Mouse (Mus musculus) liver, embryonic 14.5 days (tissue): Measurements from ENCODE around the gene Fads6. TPM values are rescaled to one million over a fixed set of nuclear protein-coding genes. Genes with fewer than 3 reads are reported as not detected.

Source experiments
- ATAC-seq: fragments of 200-750 bp; cut with Nextera tagmentation; 2 replicates; pipeline ENCODE4 v1.8.0; 2017; ENCODE audit warnings: moderate number of reproducible peaks, mild to moderate bottlenecking, moderate library complexity; ENCODE audit not compliant: insufficient read depth
- DNase-seq, 3 experiments: peaks; one replicate each; pipeline ENCODE4 v3.0.0-alpha.2; 2012 to 2013; ENCODE audit warnings: low read depth in 3 of 3, low spot score in 3 of 3
- H3K27ac ChIP-seq: fragments of 300-500 bp; sonication (generic); 2 replicates; pipeline ENCODE4 v1.5.1; 2014; ENCODE audit warnings: moderate library complexity, mild to moderate bottlenecking, control low read depth, inconsistent platforms
- H3K27me3 ChIP-seq: fragments of 300-500 bp; sonication (generic); 2 replicates; pipeline ENCODE4 v1.6.1; 2014; ENCODE audit warnings: mild to moderate bottlenecking, low read length, moderate library complexity; ENCODE audit not compliant: control insufficient read depth, insufficient read depth
- H3K36me3 ChIP-seq: fragments of 300-500 bp; sonication (generic); replicated peaks from 2 replicates; pipeline ENCODE4 v1.6.1; 2014; ENCODE audit warnings: low read depth; ENCODE audit not compliant: control insufficient read depth, insufficient read depth
- H3K4me1 ChIP-seq, 2 experiments: fragments of 200-500 bp in 1 of 2; fragments of 300-500 bp in 1 of 2; sonication (generic) in 1 of 2; replicated peaks; 2 replicates each; pipeline ENCODE4 v1.6.1; 2012 to 2014; ENCODE audit warnings: antibody characterized with exemption in 1 of 2, inconsistent platforms in 1 of 2, low read length in 1 of 2; ENCODE audit not compliant: control insufficient read depth in 2 of 2, insufficient read depth in 2 of 2
- H3K4me2 ChIP-seq: fragments of 300-500 bp; sonication (generic); 2 replicates; pipeline ENCODE4 v1.6.1; 2014; ENCODE audit warnings: low read depth, mild to moderate bottlenecking, control low read depth, moderate library complexity
- H3K4me3 ChIP-seq, 2 experiments: fragments of 200-500 bp in 1 of 2; fragments of 300-500 bp in 1 of 2; sonication (generic) in 1 of 2; 2 replicates each; pipeline ENCODE4 v1.5.1; 2012 to 2014; ENCODE audit warnings: low read depth in 2 of 2, low read length in 2 of 2, mild to moderate bottlenecking in 2 of 2, control low read depth in 1 of 2, inconsistent platforms in 1 of 2, moderate library complexity in 1 of 2; ENCODE audit not compliant: insufficient read depth in 1 of 2
- H3K9ac ChIP-seq: fragments of 300-500 bp; sonication (generic); replicated peaks from 2 replicates; pipeline ENCODE4 v1.6.1; 2014; ENCODE audit warnings: mild to moderate bottlenecking, control low read depth, moderate library complexity
- H3K9me3 ChIP-seq: fragments of 300-500 bp; sonication (generic); 2 replicates; pipeline ENCODE4 v1.6.1; 2016; ENCODE audit warnings: low read length, mixed read lengths; ENCODE audit not compliant: control insufficient read depth
- CTCF ChIP-seq: IDR thresholded peaks from 2 replicates; pipeline ENCODE4 v1.5.1; 2016; ENCODE audit warnings: antibody characterized with exemption, low read depth, control low read depth
- EP300 ChIP-seq: IDR thresholded peaks from 2 replicates; pipeline ENCODE4 v1.6.1; 2016; ENCODE audit warnings: antibody characterized with exemption, low read depth
- WGBS: fragments of 180-500 bp; shearing (Covaris S2); extraction: QIAGEN DNeasy Blood & Tissue Kit; methylation state at CpG from one replicate; pipeline ENCODE4 v1.1.7; 2014; ENCODE audit not compliant: insufficient replicate concordance; 5-methylcytosine and 5-hydroxymethylcytosine counted together
- polyA plus RNA-seq, 2 experiments: library from polyadenylated mRNA; depleted of rRNA in 1 of 2; stranded (reverse) in 1 of 2; unstranded in 1 of 2; fragments of >200 nt; fragmentation: Nextera tagmentation in 1 of 2; extraction: Ambion mirVana in 1 of 2; gene quantifications; 2 replicates each; pipeline versions ENCODE4 v1.2.1 to v1.2.3; 2012 to 2014

Gene Fads6
- polyA plus RNA-seq, 2 experiments = 2.8 to 6.7 TPM

DNA sequence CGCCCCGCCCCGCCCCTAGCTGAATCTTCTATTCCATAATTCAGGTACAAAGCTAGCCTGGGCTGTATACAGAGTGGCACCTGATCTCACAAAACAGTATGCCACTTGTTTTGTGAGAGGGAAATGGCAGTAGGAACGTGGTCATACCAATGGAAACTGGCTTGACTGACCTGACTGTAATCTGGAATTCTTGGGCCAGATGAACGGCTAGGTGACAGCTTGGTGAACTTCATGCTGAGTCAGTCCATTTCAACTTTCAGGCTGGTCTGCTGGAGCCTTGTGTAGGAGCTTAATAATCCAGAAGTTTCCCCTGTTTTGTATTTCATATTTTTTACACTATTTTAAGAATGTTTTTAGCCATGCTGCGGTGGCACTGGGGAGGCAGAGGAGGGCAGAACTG is 19.3 kb downstream of the Fads6 start:
- Histone ChIP-seq H3K4me1 (peaks cover 8 to 30% of the 10 kb centered on the region in 2 experiments), H3K36me3 (no peaks in the 10 kb centered on the region), H3K27ac (no peak overlapping the region; the same call in 1 of the 2 replicates), H3K27me3 (no peaks in the 10 kb centered on the region), H3K4me3 (peak overlapping the region in 1 of 2 experiments; percentile 77; a peak in 2 of 4 replicates), H3K9me3 (no peaks in the 10 kb centered on the region), H3K9ac (peak overlapping the region; percentile 64), H3K4me2 (peak overlapping the region; percentile 99)
- ATAC-seq (no peak), DNase-seq (no peak)
- WGBS = 59% methylated on average over 6 of the region's 6 CpGs
- TF ChIP-seq CTCF = no peak
- TF ChIP-seq EP300 = no peak

- Histone ChIP-seq H3K27me3 (no peaks in the 10 kb centered on the region), H3K4me3 (peak overlapping the region; percentile 77 to 97), H3K9me3 (no peaks in the 10 kb centered on the region), H3K9ac (peak overlapping the region; percentile 64), H3K36me3 (no peaks in the 10 kb centered on the region), H3K4me1 (peaks cover 8 to 30% of the 10 kb centered on the region in 2 experiments), H3K27ac (peak overlapping the region; percentile 77), H3K4me2 (peak overlapping the region; percentile 99)
- TF ChIP-seq EP300 (no peak), CTCF (no peak)
- DNase-seq (no peak), ATAC-seq (no peak; the same call in 1 of the 2 replicates)
- WGBS = 14% methylated on average over 7 of the region's 7 CpGs
These were observed 19.9 kb downstream of the Fads6 start for GRCm38 (mm10) chr11:115277604-115277975.

GRCm38 (mm10) chr11:115276780-115277603 is 20.5 kb downstream of the Fads6 start, which contains the start of gene Fdxr:
Gene Fdxr, minus strand, starts transcription at chr11:115277050.
- peak; percentile 98 to 99 (median 99) for DNase-seq

DNA sequence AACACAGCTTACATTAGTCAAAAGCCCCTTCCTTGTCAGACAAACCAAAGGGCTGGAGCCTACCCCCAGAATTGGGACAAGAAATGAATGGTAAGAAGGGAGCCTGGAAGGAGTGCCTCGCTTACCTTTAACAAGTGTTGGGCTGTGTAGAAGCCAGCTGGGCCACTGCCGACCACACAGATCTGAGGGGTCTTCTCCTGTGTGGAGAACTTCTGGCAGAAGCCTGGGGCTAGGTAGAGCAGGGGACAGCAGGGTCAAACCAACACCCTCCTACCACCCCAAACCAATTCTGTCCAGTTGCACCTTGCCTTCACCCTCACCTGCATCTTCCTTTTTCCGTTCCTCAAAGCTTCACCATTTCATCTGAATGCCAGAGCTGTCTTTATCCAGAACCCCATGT is 21.5 kb downstream of the Fads6 start:
- no peak overlapping the region for H3K27ac ChIP-seq
- H3K36me3 ChIP-seq = no peaks in the 10 kb centered on the region
- 43% methylated on average over 3 of the region's 3 CpGs for WGBS
- H3K9ac ChIP-seq = peak overlapping the region; percentile 79; the same call in 1 of the 2 replicates
- H3K27me3 ChIP-seq = no peaks in the 10 kb centered on the region
- H3K9me3 ChIP-seq = no peaks in the 10 kb centered on the region
- TF ChIP-seq EP300 (no peak), CTCF (no peak)
- peak overlapping the region; percentile 99 for H3K4me2 ChIP-seq
- ATAC-seq (no peak), DNase-seq (no peak)
- H3K4me3 ChIP-seq = peak overlapping the region; percentile 60 to 77; a peak in 3 of 4 replicates
- peaks cover 8 to 30% of the 10 kb centered on the region in 2 experiments for H3K4me1 ChIP-seq

More at GRCm38 (mm10) chr11:115276780-115277603, 20.5 kb downstream of the Fads6 start, which contains the start of gene Fdxr:
- Histone ChIP-seq H3K9me3 (no peaks in the 10 kb centered on the region), H3K27me3 (no peaks in the 10 kb centered on the region), H3K4me1 (peaks cover 8 to 30% of the 10 kb centered on the region in 2 experiments), H3K36me3 (no peaks in the 10 kb centered on the region), H3K9ac (peak within 1 kb of the TSS; percentile 79), H3K4me2 (peak within 1 kb of the TSS; percentile 99), H3K4me3 (peak within 1 kb of the TSS; percentile 77 to 97), H3K27ac (peak within 1 kb of the TSS; percentile 77)
- peak; percentile 91 for ATAC-seq
- peak; percentile 11; the same call in 1 of the 2 replicates for TF ChIP-seq CTCF
- TF ChIP-seq EP300 = 0 out of 2 replicates have a peak, but pooled peaks have one; percentile 29
- under 1% methylated on average over 42 of the region's 42 CpGs for WGBS

DNA sequence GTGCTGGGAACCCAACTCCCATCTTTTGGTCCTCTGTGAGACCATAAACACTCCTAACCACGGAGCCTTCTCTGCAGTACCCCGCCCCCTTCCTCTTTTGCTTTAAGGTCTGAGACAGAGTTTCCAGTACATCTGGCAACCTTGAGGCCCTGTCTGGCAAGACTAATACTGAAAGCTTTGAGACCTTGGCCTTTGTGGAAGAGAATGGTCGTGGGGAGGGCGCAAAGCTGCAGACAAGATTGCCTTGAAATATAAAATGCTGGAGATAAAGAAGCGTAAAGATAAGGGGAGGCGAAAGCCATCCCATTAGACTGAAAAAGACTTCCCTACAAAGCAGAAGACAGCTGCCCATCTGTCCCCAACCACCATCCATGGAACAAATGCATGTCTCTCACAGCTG is 22.0 kb downstream of the Fads6 start:
- peak overlapping the region; percentile 99 for H3K4me2 ChIP-seq
- H3K36me3 ChIP-seq = no peaks in the 10 kb centered on the region
- TF ChIP-seq EP300 = no peak
- TF ChIP-seq CTCF = no peak
- ATAC-seq = no peak
- H3K9ac ChIP-seq = no peak overlapping the region
- H3K9me3 ChIP-seq = no peaks in the 10 kb centered on the region
- no peak overlapping the region for H3K27ac ChIP-seq
- DNase-seq = no peak
- 31% methylated on average over 6 of the region's 6 CpGs for WGBS
- H3K4me3 ChIP-seq = peak overlapping the region in 1 of 2 experiments; percentile 3; a peak in 1 of 4 replicates
- H3K4me1 ChIP-seq = peaks cover 8 to 30% of the 10 kb centered on the region in 2 experiments
- no peaks in the 10 kb centered on the region for H3K27me3 ChIP-seq
